ENCODE assay signal across 8 mouse cellular contexts in genomic region chr17:34032174-34032632, GRCm38 (mm10). TPM values are rescaled to one million over a fixed set of nuclear protein-coding genes. Genes with fewer than 3 reads are reported as not detected.
DNase-seq lines count a peak whose midpoint lies in the region; ATAC-seq and TF ChIP-seq lines count a peak whose summit lies in the region.

No protein-coding gene starts in this region.

- peak; percentile 32 for ATAC-seq in lung, postnatal 0 days
- no peak for ATAC-seq in inflammation-experienced regulatory T-cells, adult 6 months

- H3K4me2 ChIP-seq in lung, postnatal 0 days (replicated peaks; ENCODE audit: low read depth, low read length), result peak overlapping the region; percentile 82

- H3K27me3 ChIP-seq in forebrain, embryonic 10.5 days (ENCODE audit: poor library complexity, severe bottlenecking), result 0 out of 2 replicates have a peak, but pooled peaks cover under 1% of the 10 kb centered on the region
- no peaks in the 10 kb centered on the region for H3K27me3 ChIP-seq in kidney, adult 2 months (replicated peaks; ENCODE audit: control insufficient read depth, insufficient read depth, low read length)
- no peaks in the 10 kb centered on the region for H3K27me3 ChIP-seq in lung, postnatal 0 days (replicated peaks; ENCODE audit: insufficient read depth, low read length)
- no peaks in the 10 kb centered on the region for H3K27me3 ChIP-seq in spleen, adult 2 months (ENCODE audit: control insufficient read depth, insufficient read depth, low read length)

- no peak for TF ChIP-seq POLR2A in kidney, adult 2 months (IDR thresholded peaks at IDR 0.05; ENCODE audit: low read depth, low read length)
- TF ChIP-seq POLR2A in spleen, adult 2 months (IDR thresholded peaks at IDR 0.05; ENCODE audit: low read depth, low read length), result no peak

- peak; percentile 67 to 70 for DNase-seq in heart, adult 18-20 months
- no peak for DNase-seq in heart, postnatal 4 days
- peak; percentile 77 for DNase-seq in Muller cell, postnatal 12 days (ENCODE audit: inconsistent ontology term)
- peak; percentile 46 for DNase-seq in forebrain, embryonic 10.5 days (ENCODE audit: extremely low spot score, low spot score)
- peak; percentile 79 for DNase-seq in kidney, adult 2 months
- peak; percentile 71 for DNase-seq in lung, postnatal 0 days (ENCODE audit: low spot score)
- peak in 1 of 2 experiments; percentile 71 for DNase-seq in spleen, adult 2 months (ENCODE audit: low read depth in 1 of 2, low spot score in 2 of 2)

- H3K27ac ChIP-seq in forebrain, embryonic 10.5 days, result peak overlapping the region; percentile 100
- H3K27ac ChIP-seq in kidney, adult 2 months (ENCODE audit: insufficient read depth, low read depth, low read length), result peak overlapping the region; percentile 86
- peak overlapping the region; percentile 98 for H3K27ac ChIP-seq in lung, postnatal 0 days (ENCODE audit: low read length)
- peak overlapping the region; percentile 94 for H3K27ac ChIP-seq in spleen, adult 2 months (ENCODE audit: insufficient read depth, low read length)

- TF ChIP-seq EP300 in lung, postnatal 0 days (IDR thresholded peaks at IDR 0.05), result no peak

- no peak for TF ChIP-seq CTCF in kidney, adult 2 months (conservative IDR thresholded peaks at IDR 0.05; ENCODE audit: insufficient read depth, insufficient read length, low read depth, low read length)
- no peak; the same call in 1 of the 2 replicates for TF ChIP-seq CTCF in lung, postnatal 0 days (IDR thresholded peaks at IDR 0.05)
- TF ChIP-seq CTCF in spleen, adult 2 months (IDR thresholded peaks at IDR 0.05; ENCODE audit: extremely low read depth, insufficient read depth, insufficient read length, insufficient replicate concordance), result no peak

- under 1% methylated on average over 45 of the region's 48 CpGs for WGBS in forebrain, embryonic 10.5 days
- under 1% methylated on average over 47 of the region's 48 CpGs for WGBS in kidney, adult 2 months
- WGBS in lung, postnatal 0 days, result 0% methylated on average over 19 of the region's 48 CpGs
- WGBS in spleen, adult 2 months, result 1% methylated on average over 47 of the region's 48 CpGs

- H3K9me3 ChIP-seq in forebrain, embryonic 10.5 days, result no peaks in the 10 kb centered on the region
- no peaks in the 10 kb centered on the region for H3K9me3 ChIP-seq in lung, postnatal 0 days (ENCODE audit: low read length)

- H3K9ac ChIP-seq in lung, postnatal 0 days (replicated peaks; ENCODE audit: low read depth), result peak overlapping the region; percentile 91

- peaks cover 70% of the 10 kb centered on the region for H3K36me3 ChIP-seq in forebrain, embryonic 10.5 days (replicated peaks)
- no peaks in the 10 kb centered on the region for H3K36me3 ChIP-seq in kidney, adult 2 months (ENCODE audit: control insufficient read depth, insufficient read depth, low read length)
- peaks cover 23% of the 10 kb centered on the region for H3K36me3 ChIP-seq in lung, postnatal 0 days (ENCODE audit: insufficient read depth, low read length)
- peaks cover 35% of the 10 kb centered on the region for H3K36me3 ChIP-seq in spleen, adult 2 months (ENCODE audit: control insufficient read depth, insufficient read depth, low read length)

- peaks cover 71% of the 10 kb centered on the region for H3K4me1 ChIP-seq in forebrain, embryonic 10.5 days
- peaks cover 19% of the 10 kb centered on the region for H3K4me1 ChIP-seq in kidney, adult 2 months (ENCODE audit: control insufficient read depth, insufficient read depth, low read length)
- peaks cover 31% of the 10 kb centered on the region for H3K4me1 ChIP-seq in lung, postnatal 0 days (ENCODE audit: insufficient read depth, low read depth, low read length)
- peaks cover 14% of the 10 kb centered on the region; the same call in 1 of the 2 replicates for H3K4me1 ChIP-seq in spleen, adult 2 months (ENCODE audit: control insufficient read depth, insufficient read depth, insufficient read length)

- H3K4me3 ChIP-seq in forebrain, embryonic 10.5 days, result peak overlapping the region; percentile 98
- H3K4me3 ChIP-seq in kidney, adult 2 months (ENCODE audit: insufficient read depth, low read depth, low read length), result peak overlapping the region; percentile 84
- H3K4me3 ChIP-seq in lung, postnatal 0 days (ENCODE audit: low read depth, low read length), result peak overlapping the region; percentile 94
- peak overlapping the region; percentile 91 for H3K4me3 ChIP-seq in spleen, adult 2 months (ENCODE audit: extremely low read depth, insufficient read depth, insufficient read length)

RNA-seq across cellular contexts. Expression of gene Rxrb, which starts 0.6 kb away (rescaled TPM):
- total RNA-seq in heart, adult 18-20 months (2021), result 10 to 100 TPM; 42.3 to 45.4 TPM
- 10 to 100 TPM; 35.5 to 39.5 TPM for total RNA-seq in heart, postnatal 4 days (2021)
- 44.5 and 48.3 TPM in 2 replicates for polyA plus RNA-seq in forebrain, embryonic 10.5 days (2016; fragmentation: Nextera tagmentation; extraction: Ambion mirVana)
- 49.3 and 59.2 TPM in 2 replicates for polyA plus RNA-seq in kidney, adult 2 months (2012; rRNA removed)
- 35.0 and 35.7 TPM in 2 replicates for polyA plus RNA-seq in lung, postnatal 0 days (2015; fragmentation: Nextera tagmentation; extraction: Ambion mirVana)
- 76.9 and 99.7 TPM in 2 replicates for polyA plus RNA-seq in spleen, adult 2 months (2012; rRNA removed)
- 10 to 100 TPM in 2 of 3 experiments, 1 to 10 TPM in 1; 7.8 to 10.6 (median 10.1) TPM for polyA plus RNA-seq in inflammation-experienced regulatory T-cells, adult 6 months (2017; shearing (Covaris generic))

RNA-seq across cellular contexts. Expression of gene Slc39a7, which starts 0.7 kb away (rescaled TPM):
- total RNA-seq in heart, adult 18-20 months (2021), result 10 to 100 TPM; 66.3 to 67.0 TPM
- 10 to 100 TPM; 83.8 to 86.5 TPM for total RNA-seq in heart, postnatal 4 days (2021)
- polyA plus RNA-seq in forebrain, embryonic 10.5 days (2016; fragmentation: Nextera tagmentation; extraction: Ambion mirVana), result 203 and 206 TPM in 2 replicates
- 90.4 and 106 TPM in 2 replicates for polyA plus RNA-seq in kidney, adult 2 months (2012; rRNA removed)
- polyA plus RNA-seq in lung, postnatal 0 days (2015; fragmentation: Nextera tagmentation; extraction: Ambion mirVana), result 130 and 131 TPM in 2 replicates
- 86.8 and 99.4 TPM in 2 replicates for polyA plus RNA-seq in spleen, adult 2 months (2012; rRNA removed)
- 10 to 100 TPM; 40.8 to 49.3 (median 44.7) TPM for polyA plus RNA-seq in inflammation-experienced regulatory T-cells, adult 6 months (2017; shearing (Covaris generic))

RNA-seq across cellular contexts. Expression of gene H2-Ke6, which starts 4.3 kb away (rescaled TPM):
- 100 to 1,000 TPM; 131 to 137 TPM for total RNA-seq in heart, adult 18-20 months (2021)
- 10 to 100 TPM; 63.6 to 69.6 TPM for total RNA-seq in heart, postnatal 4 days (2021)
- polyA plus RNA-seq in forebrain, embryonic 10.5 days (2016; fragmentation: Nextera tagmentation; extraction: Ambion mirVana), result 95.4 and 96.4 TPM in 2 replicates
- 165 and 208 TPM in 2 replicates for polyA plus RNA-seq in kidney, adult 2 months (2012; rRNA removed)
- 57.9 and 59.8 TPM in 2 replicates for polyA plus RNA-seq in lung, postnatal 0 days (2015; fragmentation: Nextera tagmentation; extraction: Ambion mirVana)
- polyA plus RNA-seq in spleen, adult 2 months (2012; rRNA removed), result 122 and 202 TPM in 2 replicates
- polyA plus RNA-seq in inflammation-experienced regulatory T-cells, adult 6 months (2017; shearing (Covaris generic)), result 10 to 100 TPM; 28.0 to 31.5 (median 30.7) TPM

RNA-seq across cellular contexts. Expression of gene Col11a2, which starts 7.0 kb away (rescaled TPM):
- total RNA-seq in heart, adult 18-20 months (2021), result 1 to 10 TPM in 1 of 2 experiments, under 1 TPM in 1; 0.55 to 1.7 TPM
- 1 to 10 TPM; 1.4 to 2.2 TPM for total RNA-seq in heart, postnatal 4 days (2021)
- polyA plus RNA-seq in forebrain, embryonic 10.5 days (2016; fragmentation: Nextera tagmentation; extraction: Ambion mirVana), result 0.74 and 0.75 TPM in 2 replicates
- 0.35 and 0.39 TPM in 2 replicates for polyA plus RNA-seq in kidney, adult 2 months (2012; rRNA removed)
- 0.25 and 0.44 TPM in 2 replicates for polyA plus RNA-seq in lung, postnatal 0 days (2015; fragmentation: Nextera tagmentation; extraction: Ambion mirVana)
- 4.7 and 6.4 TPM in 2 replicates for polyA plus RNA-seq in spleen, adult 2 months (2012; rRNA removed)
- under 1 TPM in 1 of 3 experiments, not detected in 2; 0.21 TPM for polyA plus RNA-seq in inflammation-experienced regulatory T-cells, adult 6 months (2017; shearing (Covaris generic))

RNA-seq across cellular contexts. Expression of gene Ring1, which starts 7.7 kb away (rescaled TPM):
- 10 to 100 TPM; 13.2 to 16.9 TPM for total RNA-seq in heart, adult 18-20 months (2021)
- total RNA-seq in heart, postnatal 4 days (2021), result 10 to 100 TPM; 18.7 to 19.8 TPM
- polyA plus RNA-seq in forebrain, embryonic 10.5 days (2016; fragmentation: Nextera tagmentation; extraction: Ambion mirVana), result 11.4 and 12.4 TPM in 2 replicates
- polyA plus RNA-seq in kidney, adult 2 months (2012; rRNA removed), result 30.4 and 36.3 TPM in 2 replicates
- 18.8 and 19.1 TPM in 2 replicates for polyA plus RNA-seq in lung, postnatal 0 days (2015; fragmentation: Nextera tagmentation; extraction: Ambion mirVana)
- polyA plus RNA-seq in spleen, adult 2 months (2012; rRNA removed), result 52.0 and 61.3 TPM in 2 replicates
- 1 to 10 TPM; 1.6 to 2.8 (median 2.5) TPM for polyA plus RNA-seq in inflammation-experienced regulatory T-cells, adult 6 months (2017; shearing (Covaris generic))
